Mouse (Mus musculus) erythroblast, embryonic 14.5 days (primary cell): ENCODE results near the gene Cdc27.

ENCODE experiments used
- GATA1 ChIP-seq: IDR thresholded peaks from 2 replicates; pipeline ENCODE4 v1.6.1; 2012; ENCODE audit warnings: low read length, inconsistent platforms, mixed read lengths
- TAL1 ChIP-seq: IDR thresholded peaks from 3 replicates; pipeline ENCODE4 v1.6.1; 2012; ENCODE audit warnings: low read length, inconsistent platforms, mixed read lengths

DNA sequence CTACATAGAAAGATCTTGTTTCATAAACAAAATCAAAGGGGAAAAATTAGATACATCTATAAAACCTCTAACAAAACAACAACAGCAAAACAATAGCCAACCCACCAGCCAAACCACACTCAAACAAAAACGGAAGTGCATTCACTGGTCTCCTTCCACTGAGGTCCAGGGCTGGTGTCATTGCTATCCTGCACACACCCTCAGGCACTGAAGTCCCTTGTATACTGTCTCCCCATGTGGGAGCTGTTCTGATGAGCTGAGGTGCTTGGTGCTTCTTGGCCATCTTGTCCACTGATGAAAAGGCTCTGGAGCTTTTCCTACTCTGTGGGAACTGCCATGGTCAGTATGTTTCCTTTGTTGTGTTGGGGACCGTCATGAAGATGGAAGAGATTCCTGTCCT, 38.1 kb upstream of the Cdc27 start:
- TF ChIP-seq TAL1 (no peak), GATA1 (no peak)
